Mouse (Mus musculus) brain, embryonic 14.5 days (tissue): ENCODE data around the gene Gpbp1.

Source experiments
- CTCF ChIP-seq: fragments of 200-500 bp; IDR thresholded peaks from 2 replicates; pipeline ENCODE4 v1.5.1; 2012; ENCODE audit warnings: inconsistent platforms, mild to moderate bottlenecking, moderate library complexity, borderline replicate concordance; ENCODE audit not compliant: insufficient read depth, insufficient read length; ENCODE audit errors: extremely low read depth
- POLR2A ChIP-seq: fragments of 200-500 bp; IDR thresholded peaks from 2 replicates; pipeline ENCODE4 v1.6.1; 2012; ENCODE audit warnings: mild to moderate bottlenecking, inconsistent platforms, borderline replicate concordance; ENCODE audit not compliant: poor library complexity, insufficient read depth, insufficient read length, severe bottlenecking; ENCODE audit errors: extremely low read depth

DNA sequence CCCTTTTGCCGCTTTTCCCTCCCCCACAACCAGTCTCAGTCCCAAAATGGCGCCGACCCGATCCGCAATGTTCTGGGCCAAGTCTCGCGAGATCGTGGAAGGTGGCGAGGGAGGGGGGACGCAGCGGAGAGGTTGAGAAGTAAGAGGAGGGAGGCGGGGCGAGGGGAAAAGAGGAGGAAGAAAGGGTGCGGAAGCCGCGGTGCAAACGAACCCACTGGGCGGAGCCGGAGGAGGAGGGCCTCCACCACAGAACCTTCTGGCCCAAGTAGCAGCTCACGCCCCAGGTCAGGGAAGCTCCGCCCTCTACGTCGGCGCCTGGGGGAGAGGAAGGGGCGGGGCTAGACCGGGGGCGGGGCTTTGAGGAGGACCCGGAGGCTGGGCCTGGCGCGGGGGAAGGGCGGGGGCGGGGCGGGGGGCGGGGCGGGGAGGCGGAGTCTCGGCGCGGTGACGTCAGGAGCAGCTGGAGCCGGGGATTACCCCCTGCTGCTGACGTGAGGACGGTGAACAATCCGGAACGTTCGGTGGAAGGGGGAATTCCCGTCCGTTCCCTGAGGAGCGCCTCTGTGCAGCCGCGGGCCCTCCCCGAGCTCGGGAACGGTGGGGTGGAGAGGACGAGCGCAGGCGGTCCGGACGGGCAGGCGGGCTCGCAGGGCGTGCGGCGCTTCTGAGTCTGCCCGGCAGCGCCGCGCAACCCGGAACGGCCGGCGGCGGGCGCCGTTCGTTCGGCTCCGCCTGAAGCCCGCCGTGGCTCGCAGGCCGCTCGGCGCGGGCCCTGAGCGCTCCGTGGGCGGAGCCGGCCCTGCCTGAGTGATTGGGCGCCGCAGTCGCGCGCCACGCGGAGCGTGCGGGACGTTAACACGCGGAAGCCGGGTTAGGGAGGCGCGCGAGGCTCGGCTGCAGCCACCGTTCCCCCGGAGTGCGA, at the start of gene Gpbp1:
- TF ChIP-seq CTCF (no peak), POLR2A (peak; percentile 48; the same call in 1 of the 2 replicates)
